Mouse (Mus musculus) stomach, postnatal 0 days (tissue): ENCODE measurements around the gene Sept1.

Experiments
- CTCF ChIP-seq: IDR thresholded peaks from 2 replicates; pipeline ENCODE4 v1.5.1; 2016; ENCODE audit warnings: antibody characterized with exemption, low read depth, mild to moderate bottlenecking, moderate library complexity
- EP300 ChIP-seq: optimal IDR thresholded peaks from 2 replicates; pipeline ENCODE3; 2016; ENCODE audit warnings: antibody characterized with exemption

- TF ChIP-seq CTCF: no peak
- TF ChIP-seq EP300: no peak
Observed at GRCm38 (mm10) chr7:127255965-127256364, 23.0 kb upstream of the Sept1 start.
